Mouse (Mus musculus) stomach, postnatal 0 days (tissue): ENCODE results near the gene Slamf9. TPM values are rescaled to one million over a fixed set of nuclear protein-coding genes. Genes with fewer than 3 reads are reported as not detected.

ENCODE experiments used
- ATAC-seq: fragments of 200-750 bp; cut with Nextera tagmentation; 2 replicates; pipeline ENCODE4 v1.8.0; 2017; ENCODE audit not compliant: low FRiP score, low TSS enrichment
- DNase-seq: peaks from one replicate; pipeline ENCODE4 v3.0.0-alpha.2; 2016; ENCODE audit warnings: low spot score
- H3K27ac ChIP-seq: fragments of 300-500 bp; sonication (generic); replicated peaks from 2 replicates; pipeline ENCODE4 v1.5.1; 2014; ENCODE audit warnings: mild to moderate bottlenecking, control low read depth
- H3K27me3 ChIP-seq: fragments of 300-500 bp; sonication (generic); 2 replicates; pipeline ENCODE4 v1.6.1; 2014; ENCODE audit warnings: low read length; ENCODE audit not compliant: control insufficient read depth, insufficient read depth
- H3K36me3 ChIP-seq: fragments of 300-500 bp; sonication (generic); 2 replicates; pipeline ENCODE4 v1.6.1; 2014; ENCODE audit warnings: low read length, mixed read lengths; ENCODE audit not compliant: control insufficient read depth, insufficient read depth
- H3K4me1 ChIP-seq: fragments of 300-500 bp; sonication (generic); replicated peaks from 2 replicates; pipeline ENCODE4 v1.6.1; 2014; ENCODE audit warnings: antibody characterized with exemption; ENCODE audit not compliant: control insufficient read depth, insufficient read depth
- H3K4me2 ChIP-seq: fragments of 300-500 bp; sonication (generic); replicated peaks from 2 replicates; pipeline ENCODE4 v1.6.1; 2014; ENCODE audit warnings: low read depth, mild to moderate bottlenecking, control low read depth, moderate library complexity
- H3K4me3 ChIP-seq: fragments of 300-500 bp; sonication (generic); 2 replicates; pipeline ENCODE4 v1.5.1; 2014; ENCODE audit warnings: low read depth, low read length, control low read depth
- H3K9ac ChIP-seq: fragments of 300-500 bp; sonication (generic); 2 replicates; pipeline ENCODE4 v1.6.1; 2014; ENCODE audit warnings: mild to moderate bottlenecking, low read length, control low read depth, mixed read lengths
- H3K9me3 ChIP-seq: fragments of 300-500 bp; sonication (generic); 2 replicates; pipeline ENCODE4 v1.6.1; 2016; ENCODE audit warnings: low read length; ENCODE audit not compliant: control insufficient read depth
- CTCF ChIP-seq: IDR thresholded peaks from 2 replicates; pipeline ENCODE4 v1.5.1; 2016; ENCODE audit warnings: antibody characterized with exemption, low read depth, mild to moderate bottlenecking, moderate library complexity
- EP300 ChIP-seq: optimal IDR thresholded peaks from 2 replicates; pipeline ENCODE3; 2016; ENCODE audit warnings: antibody characterized with exemption
- WGBS: fragments of 180-500 bp; shearing (Covaris S2); extraction: QIAGEN DNeasy Blood & Tissue Kit; methylation state at CpG from one replicate; pipeline ENCODE4 v1.1.7; 2014; 5-methylcytosine and 5-hydroxymethylcytosine counted together
- polyA plus RNA-seq: library from polyadenylated mRNA; unstranded; fragments of >200 nt; fragmentation: Nextera tagmentation; extraction: Ambion mirVana; gene quantifications from 2 replicates; pipeline ENCODE4 v1.2.1, GENCODE M21; 2015

Slamf9 gene
- polyA plus RNA-seq, 1 experiment from 2014 or later = 1.8 TPM

DNA sequence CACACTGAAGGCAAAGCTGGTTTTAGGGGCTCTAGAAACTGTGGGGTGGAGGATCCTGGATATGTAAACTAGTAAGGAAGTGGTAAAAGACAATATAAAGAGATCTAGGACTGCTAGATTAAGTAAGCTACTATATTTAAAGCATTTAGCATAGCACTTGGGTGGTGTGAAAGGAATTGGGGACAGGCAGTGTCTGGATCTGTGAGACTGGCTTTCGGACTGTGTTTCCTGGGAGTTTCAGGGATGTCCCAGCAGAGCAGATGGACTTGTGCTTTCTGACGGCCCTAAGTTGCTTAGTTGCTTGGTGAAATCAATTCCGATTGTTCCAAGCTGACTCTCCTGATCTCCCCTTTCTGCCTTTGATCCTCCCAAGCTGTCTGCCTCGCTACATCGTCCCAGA, 11.5 kb downstream of the Slamf9 start:
- no peak overlapping the region for H3K9ac ChIP-seq

GRCm38 (mm10) chr1:172487859-172488258, 12.7 kb downstream of the Slamf9 start:
- no peak overlapping the region for H3K27ac ChIP-seq
- H3K9ac ChIP-seq = no peak overlapping the region
- no peak overlapping the region for H3K4me3 ChIP-seq
- no peaks in the 10 kb centered on the region for H3K9me3 ChIP-seq
- no peak for ATAC-seq
- no peak overlapping the region for H3K4me2 ChIP-seq
- no peak for TF ChIP-seq CTCF
- TF ChIP-seq EP300 = no peak
- no peaks in the 10 kb centered on the region for H3K36me3 ChIP-seq
- H3K27me3 ChIP-seq = no peaks in the 10 kb centered on the region
- WGBS = 59% methylated on average over 4 of the region's 4 CpGs
- peaks cover 5% of the 10 kb centered on the region; the same call in 1 of the 2 replicates for H3K4me1 ChIP-seq
- no peak for DNase-seq

More for the DNA sequence above, 11.5 kb downstream of the Slamf9 start:
- 80% methylated on average over 5 of the region's 5 CpGs for WGBS
- no peaks in the 10 kb centered on the region for H3K36me3 ChIP-seq
- ATAC-seq (no peak), DNase-seq (no peak)
- H3K4me3 ChIP-seq = no peak overlapping the region
- TF ChIP-seq CTCF (no peak), EP300 (no peak)
- H3K27ac ChIP-seq = no peak overlapping the region
- no peaks in the 10 kb centered on the region for H3K9me3 ChIP-seq
- H3K4me1 ChIP-seq = peaks cover 7% of the 10 kb centered on the region; the same call in 1 of the 2 replicates
- no peak overlapping the region for H3K4me2 ChIP-seq
- no peaks in the 10 kb centered on the region for H3K27me3 ChIP-seq

GRCm38 (mm10) chr1:172488831-172489230, 13.7 kb downstream of the Slamf9 start:
- H3K36me3 ChIP-seq = no peaks in the 10 kb centered on the region
- DNase-seq (no peak), ATAC-seq (no peak)
- H3K4me3 ChIP-seq = no peak overlapping the region
- no peak overlapping the region for H3K9ac ChIP-seq
- no peak for TF ChIP-seq EP300
- no peak for TF ChIP-seq CTCF
- 68% methylated on average over 7 of the region's 7 CpGs for WGBS
- no peak overlapping the region for H3K27ac ChIP-seq
- H3K27me3 ChIP-seq = no peaks in the 10 kb centered on the region
- H3K4me1 ChIP-seq = peaks cover 2% of the 10 kb centered on the region; the same call in 1 of the 2 replicates
- no peaks in the 10 kb centered on the region for H3K9me3 ChIP-seq
- H3K4me2 ChIP-seq = no peak overlapping the region

DNA sequence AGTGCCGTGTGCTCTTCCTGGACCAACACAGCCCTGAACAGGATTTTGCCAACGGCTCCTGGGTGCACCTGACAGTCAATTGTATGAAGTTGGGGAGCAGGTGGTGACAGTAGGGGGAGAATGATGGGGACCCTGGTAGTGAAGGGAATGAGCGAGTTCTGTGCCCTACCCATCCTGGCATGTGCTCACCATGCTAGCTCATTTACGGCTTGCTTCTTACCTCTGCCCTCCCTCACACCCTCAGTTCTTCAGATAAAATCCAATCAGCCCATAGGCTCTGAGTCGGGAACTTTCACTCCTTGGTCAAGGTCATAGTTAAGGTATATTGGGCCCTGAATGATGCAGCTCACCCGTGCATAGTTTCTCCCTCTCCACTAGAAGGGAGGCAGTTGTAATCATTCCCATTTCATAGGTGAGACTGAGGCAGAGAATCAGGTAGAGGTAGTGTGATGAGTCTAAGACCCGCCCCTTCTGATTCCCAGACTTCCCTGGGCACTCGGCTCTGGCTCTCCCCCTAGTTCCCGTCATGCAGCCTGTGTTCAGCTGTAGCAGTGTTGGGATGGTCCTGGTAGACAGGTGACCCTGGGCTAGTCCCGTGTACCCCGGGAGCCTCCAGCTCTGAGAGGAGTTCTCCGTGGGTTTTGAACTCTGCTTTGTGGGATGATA, 14.6 kb downstream of the Slamf9 start:
- H3K27ac ChIP-seq = no peak overlapping the region
- 49% methylated on average over 12 of the region's 12 CpGs for WGBS
- peak; percentile 31 for ATAC-seq

DNA sequence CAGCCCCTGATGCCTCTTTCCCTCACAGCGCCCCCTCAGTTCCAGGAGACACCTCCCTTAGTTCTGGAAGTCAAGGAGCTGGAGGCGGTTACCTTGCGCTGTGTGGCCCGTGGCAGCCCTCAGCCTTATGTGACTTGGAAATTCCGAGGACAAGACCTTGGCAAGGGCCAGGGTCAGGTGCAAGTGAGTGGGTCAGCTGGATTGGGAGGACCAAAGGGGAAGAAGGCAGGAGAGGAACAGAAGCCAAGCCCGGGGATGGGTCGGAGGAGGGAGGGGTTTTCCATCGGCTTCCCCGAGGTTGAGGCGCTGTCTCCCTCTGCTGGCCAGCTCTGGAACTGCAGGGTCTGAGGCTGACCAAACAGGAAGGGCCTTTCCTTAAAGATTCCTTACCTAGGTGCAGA, 15.1 kb downstream of the Slamf9 start:
- WGBS = 10% methylated on average over 10 of the region's 10 CpGs
- DNase-seq = peak; percentile 92
- peak; percentile 98 for TF ChIP-seq CTCF
- TF ChIP-seq EP300 = no peak
- Histone ChIP-seq H3K4me2 (peak overlapping the region; percentile 51), H3K4me3 (peak overlapping the region; percentile 12; the same call in 1 of the 2 replicates), H3K27ac (no peak overlapping the region), H3K9ac (0 out of 2 replicates have a peak overlapping the region, but pooled peaks have one; percentile 9), H3K4me1 (no peaks in the 10 kb centered on the region), H3K36me3 (no peaks in the 10 kb centered on the region), H3K9me3 (no peaks in the 10 kb centered on the region), H3K27me3 (no peaks in the 10 kb centered on the region)
- peak; percentile 59 for ATAC-seq

More for the DNA sequence above, 14.6 kb downstream of the Slamf9 start:
- Histone ChIP-seq H3K9me3 (no peaks in the 10 kb centered on the region), H3K27me3 (no peaks in the 10 kb centered on the region), H3K9ac (0 out of 2 replicates have a peak overlapping the region, but pooled peaks have one; percentile 9), H3K4me1 (no peaks in the 10 kb centered on the region), H3K4me2 (peak overlapping the region; percentile 51), H3K4me3 (no peak overlapping the region), H3K36me3 (no peaks in the 10 kb centered on the region)
- no peak for DNase-seq
- TF ChIP-seq CTCF (no peak), EP300 (no peak)

DNA sequence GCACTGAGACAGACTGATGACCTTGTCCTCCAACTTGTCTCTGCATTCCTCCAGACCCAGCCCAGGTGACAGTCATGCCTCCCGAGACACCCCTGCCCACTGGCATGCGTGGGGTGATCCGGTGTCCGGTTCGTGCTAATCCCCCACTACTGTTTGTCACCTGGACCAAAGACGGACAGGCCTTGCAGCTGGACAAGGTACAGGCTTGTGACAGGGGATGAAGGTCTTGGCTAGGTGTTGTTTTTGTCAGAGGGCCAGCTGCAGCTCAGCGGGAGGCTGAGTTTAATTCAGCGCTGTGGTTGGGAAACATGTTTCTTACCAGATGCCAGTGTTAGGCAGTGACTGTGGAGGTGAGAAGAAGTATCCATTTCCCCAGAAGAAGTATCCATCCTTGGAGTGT, 16.9 kb downstream of the Slamf9 start:
- TF ChIP-seq CTCF = no peak
- no peak for TF ChIP-seq EP300
- no peak overlapping the region for H3K9ac ChIP-seq
- 83% methylated on average over 8 of the region's 8 CpGs for WGBS
- no peaks in the 10 kb centered on the region for H3K27me3 ChIP-seq
- no peaks in the 10 kb centered on the region for H3K9me3 ChIP-seq
- H3K4me2 ChIP-seq = no peak overlapping the region
- H3K4me3 ChIP-seq = no peak overlapping the region
- ATAC-seq (no peak), DNase-seq (no peak)
- H3K4me1 ChIP-seq = no peaks in the 10 kb centered on the region
- H3K27ac ChIP-seq = no peak overlapping the region
- no peaks in the 10 kb centered on the region for H3K36me3 ChIP-seq
